Comparison of ENCODE assay signal across 16 mouse cellular contexts in genomic region chr12:34797389-34797788, GRCm38 (mm10).
"Had no signal": no experiment of that assay in that cellular context is flagged by ENCODE, and none has a peak within 500 bp of the region (broad histone marks: within the 10 kb centered on the region; RNA-seq: fewer than 3 reads in every experiment).

No protein-coding gene starts in this region.

- H3K36me3 ChIP-seq: kidney, embryonic 15.5 days; limb, embryonic 15.5 days; liver, embryonic 12.5 days; midbrain, embryonic 10.5 days; neural tube, embryonic 13.5 days; stomach, embryonic 15.5 days had no signal

- H3K9me3 ChIP-seq: kidney, embryonic 15.5 days; limb, embryonic 15.5 days; liver, embryonic 12.5 days; midbrain, embryonic 10.5 days; neural tube, embryonic 13.5 days; stomach, embryonic 15.5 days had no signal

- H3K27ac ChIP-seq: kidney, embryonic 15.5 days; limb, embryonic 15.5 days; liver, embryonic 12.5 days; midbrain, embryonic 10.5 days; neural tube, embryonic 13.5 days; stomach, embryonic 15.5 days had no signal

- H3K4me1 ChIP-seq: limb, embryonic 15.5 days; liver, embryonic 12.5 days; midbrain, embryonic 10.5 days; stomach, embryonic 15.5 days had no signal

- H3K9ac ChIP-seq: kidney, embryonic 15.5 days; limb, embryonic 15.5 days; liver, embryonic 12.5 days; neural tube, embryonic 13.5 days; stomach, embryonic 15.5 days had no signal

- DNase-seq: kidney, adult 18-20 months; kidney, postnatal 14 days; layer of hippocampus, adult 9-11 months; layer of hippocampus, postnatal 36 days; lung, postnatal 4 days; retina, postnatal 1 day; right cerebral cortex, postnatal 4 days; thymus, adult 2 months; thymus, postnatal 25 days had no signal

- H3K27me3 ChIP-seq: kidney, embryonic 15.5 days; limb, embryonic 15.5 days; liver, embryonic 12.5 days; neural tube, embryonic 13.5 days; stomach, embryonic 15.5 days had no signal

- H3K4me2 ChIP-seq: kidney, embryonic 15.5 days; limb, embryonic 15.5 days; liver, embryonic 12.5 days; neural tube, embryonic 13.5 days; stomach, embryonic 15.5 days had no signal

- ATAC-seq: liver, embryonic 12.5 days; midbrain, embryonic 16.5 days had no signal

- H3K4me3 ChIP-seq: kidney, embryonic 15.5 days; limb, embryonic 15.5 days; liver, embryonic 12.5 days; midbrain, embryonic 10.5 days; neural tube, embryonic 13.5 days; stomach, embryonic 15.5 days had no signal
